Mouse (Mus musculus) thymus, postnatal 14 days (tissue): ENCODE measurements around the gene Olfr1428.
"Not testable (repeated sequence)": the region's sequence is repeated elsewhere in the genome, so short reads cannot be mapped to it uniquely, and the experiment has no call there.

Experiments
- DNase-seq: peaks from one replicate; pipeline ENCODE4 v3.0.0; 2021

The Olfr1428 gene

GRCm38 (mm10) chr19:12115797-12116196 lies at the start of gene Olfr1428:
Gene Olfr1428 (minus strand): TSS chr19:12115897.
- no peak for DNase-seq

- no peak for DNase-seq
Measured at GRCm38 (mm10) chr19:12145452-12145851, 29.8 kb upstream of the Olfr1428 start.

- no peak for DNase-seq
Measured at GRCm38 (mm10) chr19:12143356-12143755, 27.7 kb upstream of the Olfr1428 start.

- DNase-seq, result no peak
Measured at GRCm38 (mm10) chr19:12134289-12134688, 18.6 kb upstream of the Olfr1428 start.

- DNase-seq, result no peak
Measured at GRCm38 (mm10) chr19:12123103-12123502, 7.4 kb upstream of the Olfr1428 start, which contains the start of gene Olfr76. Gene Olfr76 (minus strand): TSS chr19:12123203.

- no peak for DNase-seq
Measured at GRCm38 (mm10) chr19:12116464-12116863, 767 bp upstream of the Olfr1428 start.

- DNase-seq, result no peak
Measured at GRCm38 (mm10) chr19:12113807-12114206, 1.9 kb downstream of the Olfr1428 start.

- DNase-seq, result no peak
Measured at GRCm38 (mm10) chr19:12104541-12104940, 11.2 kb downstream of the Olfr1428 start.

GRCm38 (mm10) chr19:12103234-12103633 lies 12.5 kb downstream of the Olfr1428 start, which contains the start of gene Olfr1427:
Gene Olfr1427 (minus strand): TSS chr19:12103334.
- DNase-seq, result no peak

GRCm38 (mm10) chr19:12091913-12092312 lies 23.8 kb downstream of the Olfr1428 start, which contains the start of gene Olfr1426:
Gene Olfr1426 (minus strand): TSS chr19:12092013.
- DNase-seq, result no peak

GRCm38 (mm10) chr19:12077631-12078030 lies 38.1 kb downstream of the Olfr1428 start, which contains the start of gene Olfr1425:
Gene Olfr1425 (minus strand): TSS chr19:12077731.
- not testable (repeated sequence) for DNase-seq

GRCm38 (mm10) chr19:12069546-12069945 lies 46.2 kb downstream of the Olfr1428 start:
- DNase-seq, result not testable (repeated sequence)

GRCm38 (mm10) chr19:12067806-12068205 lies 47.9 kb downstream of the Olfr1428 start:
- not testable (repeated sequence) for DNase-seq

GRCm38 (mm10) chr19:12062582-12062981 lies 53.1 kb downstream of the Olfr1428 start, which contains the start of gene Olfr1424:
Gene Olfr1424 (minus strand): TSS chr19:12062682.
- DNase-seq, result not testable (repeated sequence)
